Comparison of ENCODE assay signal across 19 mouse cellular contexts in the genomic region with DNA sequence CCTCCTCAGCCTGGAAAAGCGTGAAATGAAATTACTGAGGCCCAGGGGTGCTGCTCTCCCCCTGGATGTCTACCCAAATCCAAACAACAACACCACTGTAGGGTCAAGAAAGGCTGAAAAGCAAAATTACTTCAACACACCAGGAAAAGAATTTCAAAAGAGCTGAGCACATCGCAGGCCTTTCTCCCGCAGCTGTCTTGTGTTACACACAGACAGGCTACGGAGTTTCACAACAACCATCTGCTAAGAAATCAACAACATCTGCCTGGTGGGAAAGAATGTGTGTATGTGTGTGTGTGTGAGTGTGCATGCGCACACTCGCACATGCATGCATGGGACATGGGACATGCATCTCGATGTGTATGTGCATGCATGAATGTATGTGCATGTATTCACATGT.
DNase-seq lines count a peak whose midpoint lies in the region; ATAC-seq lines count a peak whose summit lies in the region.
"Had no signal": no experiment of that assay in that cellular context is flagged by ENCODE, and none has a peak within 500 bp of the region (broad histone marks: within the 10 kb centered on the region; RNA-seq: fewer than 3 reads in every experiment).

No protein-coding gene starts in this region.

- H3K4me1 ChIP-seq in limb, embryonic 12.5 days (replicated peaks), result peaks cover 12% of the 10 kb centered on the region
- peaks cover 13% of the 10 kb centered on the region for H3K4me1 ChIP-seq in limb, embryonic 10.5 days
- H3K4me1 ChIP-seq in megakaryocyte, embryonic 14.5 days, result no peaks in the 10 kb centered on the region
- peaks cover 4% of the 10 kb centered on the region; the same call in 1 of the 2 replicates for H3K4me1 ChIP-seq in embryonic facial prominence, embryonic 14.5 days (ENCODE audit: control insufficient read depth, insufficient read depth, low read length)
- H3K4me1 ChIP-seq: heart, embryonic 12.5 days had no signal

- 71% methylated on average over 7 of the region's 7 CpGs for WGBS in limb, embryonic 12.5 days
- 87% methylated on average over 7 of the region's 7 CpGs for WGBS in limb, embryonic 10.5 days
- WGBS in embryonic facial prominence, embryonic 14.5 days, result 44% methylated on average over 7 of the region's 7 CpGs

- DNase-seq in limb, embryonic 10.5 days (ENCODE audit: low spot score), result no peak
- DNase-seq in embryonic facial prominence, embryonic 14.5 days (ENCODE audit: low spot score), result peak; percentile 69
- DNase-seq in layer of hippocampus, adult 9-10 months (ENCODE audit: low spot score), result no peak
- no peak for DNase-seq in right cerebral cortex, adult 2 months (ENCODE audit: low spot score in 2 of 2)
- DNase-seq: adrenal gland, adult 2 months; adrenal gland, postnatal 25 days; cerebellum, adult 18-20 months; cerebellum, adult 9-11 months; cerebellum, postnatal 36 days; gastrocnemius, postnatal 10 days; heart, adult 2 months had no signal

- H3K4me2 ChIP-seq in limb, embryonic 12.5 days, result no peak overlapping the region
- no peak overlapping the region for H3K4me2 ChIP-seq in embryonic facial prominence, embryonic 14.5 days (ENCODE audit: low read depth, low read length)
- H3K4me2 ChIP-seq: forebrain, embryonic 12.5 days; heart, embryonic 12.5 days; hindbrain, embryonic 14.5 days had no signal

- ATAC-seq in limb, embryonic 12.5 days (ENCODE audit: insufficient number of reproducible peaks, insufficient read depth, low FRiP score, low TSS enrichment, low read depth), result no peak
- no peak for ATAC-seq in megakaryocyte, adult 5-6 weeks (ENCODE audit: poor library complexity, severe bottlenecking)
- ATAC-seq in embryonic facial prominence, embryonic 14.5 days (ENCODE audit: low read depth), result no peak
- ATAC-seq: forebrain, embryonic 16.5 days had no signal

- H3K9ac ChIP-seq in limb, embryonic 12.5 days (replicated peaks), result no peak overlapping the region
- no peak overlapping the region for H3K9ac ChIP-seq in embryonic facial prominence, embryonic 14.5 days (ENCODE audit: low read depth, low read length)
- H3K9ac ChIP-seq: forebrain, embryonic 12.5 days; heart, embryonic 12.5 days; hindbrain, embryonic 14.5 days had no signal

- H3K4me3 ChIP-seq in limb, embryonic 12.5 days (replicated peaks), result no peak overlapping the region
- no peak overlapping the region for H3K4me3 ChIP-seq in limb, embryonic 10.5 days
- peak overlapping the region; percentile 60 for H3K4me3 ChIP-seq in megakaryocyte, embryonic 14.5 days (replicated peaks)
- H3K4me3 ChIP-seq in embryonic facial prominence, embryonic 14.5 days (ENCODE audit: low read depth, low read length), result no peak overlapping the region
- H3K4me3 ChIP-seq: forebrain, embryonic 12.5 days; heart, adult 2 months; heart, embryonic 12.5 days; hindbrain, embryonic 10.5 days had no signal

- H3K27ac ChIP-seq in limb, embryonic 12.5 days, result peak overlapping the region; percentile 50; the same call in 1 of the 2 replicates
- no peak overlapping the region for H3K27ac ChIP-seq in limb, embryonic 10.5 days
- H3K27ac ChIP-seq in embryonic facial prominence, embryonic 14.5 days (replicated peaks; ENCODE audit: low read depth, low read length), result no peak overlapping the region
- H3K27ac ChIP-seq: forebrain, embryonic 12.5 days; heart, adult 2 months; hindbrain, embryonic 10.5 days; hindbrain, embryonic 14.5 days had no signal

- no peaks in the 10 kb centered on the region for H3K36me3 ChIP-seq in limb, embryonic 12.5 days
- H3K36me3 ChIP-seq in limb, embryonic 10.5 days, result no peaks in the 10 kb centered on the region
- H3K36me3 ChIP-seq in megakaryocyte, embryonic 14.5 days (replicated peaks; ENCODE audit: low read length), result no peaks in the 10 kb centered on the region
- H3K36me3 ChIP-seq in embryonic facial prominence, embryonic 14.5 days (ENCODE audit: control insufficient read depth, insufficient read depth, low read length), result no peaks in the 10 kb centered on the region
- H3K36me3 ChIP-seq: forebrain, embryonic 12.5 days; heart, embryonic 12.5 days; hindbrain, embryonic 10.5 days had no signal

- no peaks in the 10 kb centered on the region for H3K27me3 ChIP-seq in limb, embryonic 12.5 days
- no peaks in the 10 kb centered on the region for H3K27me3 ChIP-seq in limb, embryonic 10.5 days (ENCODE audit: low read depth, poor library complexity, severe bottlenecking)
- no peaks in the 10 kb centered on the region for H3K27me3 ChIP-seq in megakaryocyte, embryonic 14.5 days (replicated peaks)
- H3K27me3 ChIP-seq in embryonic facial prominence, embryonic 14.5 days (replicated peaks; ENCODE audit: control insufficient read depth, insufficient read depth, low read length), result no peaks in the 10 kb centered on the region
- H3K27me3 ChIP-seq: forebrain, embryonic 12.5 days; heart, embryonic 12.5 days had no signal

- no peaks in the 10 kb centered on the region for H3K9me3 ChIP-seq in limb, embryonic 12.5 days
- H3K9me3 ChIP-seq in limb, embryonic 10.5 days (replicated peaks), result no peaks in the 10 kb centered on the region
- peaks cover 77% of the 10 kb centered on the region for H3K9me3 ChIP-seq in megakaryocyte, embryonic 14.5 days
- no peaks in the 10 kb centered on the region for H3K9me3 ChIP-seq in embryonic facial prominence, embryonic 14.5 days (ENCODE audit: control insufficient read depth, low read length)
- H3K9me3 ChIP-seq: forebrain, embryonic 12.5 days; hindbrain, embryonic 10.5 days had no signal
